17 mouse cellular contexts compared by ENCODE assay signal in the genomic region with DNA sequence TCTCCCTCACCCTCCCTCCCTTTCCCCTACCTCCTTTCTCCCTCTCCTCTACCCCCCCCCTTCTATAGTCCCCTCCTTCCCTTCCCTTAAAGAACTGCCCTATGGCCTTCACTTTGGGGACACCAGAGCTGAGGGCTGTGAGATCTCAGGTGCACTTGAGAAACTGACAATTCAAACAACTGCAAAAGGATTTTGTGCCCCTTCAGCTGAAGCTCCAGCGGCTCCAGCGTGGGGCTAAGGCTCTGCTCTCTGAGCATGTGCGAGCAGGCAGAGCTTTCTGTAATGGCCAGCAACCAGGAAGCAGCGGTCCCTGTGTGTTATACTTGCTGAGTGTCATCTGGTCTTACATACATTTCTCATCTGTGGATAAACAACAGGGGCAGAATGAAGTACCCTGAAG. TPM values are rescaled to one million over a fixed set of nuclear protein-coding genes. Genes with fewer than 3 reads are reported as not detected.
DNase-seq lines count a peak whose midpoint lies in the region; ATAC-seq lines count a peak whose summit lies in the region.
"Had no signal": no experiment of that assay in that cellular context is flagged by ENCODE, and none has a peak within 500 bp of the region (broad histone marks: within the 10 kb centered on the region; RNA-seq: fewer than 3 reads in every experiment).

No protein-coding gene starts in this region.

- no peak for DNase-seq in intestine, embryonic 14.5 days (ENCODE audit: low spot score)
- peak; percentile 76 for DNase-seq in midbrain, embryonic 11.5 days (ENCODE audit: low spot score, missing footprints)
- peak; percentile 26 for DNase-seq in embryo, embryonic 10.5 days (ENCODE audit: low spot score)
- DNase-seq in adrenal gland, adult 8-10 months = no peak
- no peak for DNase-seq in kidney, adult 18-20 months
- DNase-seq: cerebellum, adult 11 months; cerebellum, postnatal 25 days; gastrocnemius, postnatal 36 days; right cerebral cortex, adult 18-20 months had no signal

- no peaks in the 10 kb centered on the region for H3K36me3 ChIP-seq in intestine, embryonic 14.5 days (ENCODE audit: control insufficient read depth, insufficient read depth, low read length)
- H3K36me3 ChIP-seq in intestine, embryonic 15.5 days = no peaks in the 10 kb centered on the region
- no peaks in the 10 kb centered on the region for H3K36me3 ChIP-seq in midbrain, embryonic 11.5 days (ENCODE audit: control insufficient read depth, insufficient read depth, low read length)
- no peaks in the 10 kb centered on the region for H3K36me3 ChIP-seq in midbrain, embryonic 15.5 days (replicated peaks)
- no peaks in the 10 kb centered on the region for H3K36me3 ChIP-seq in embryonic facial prominence, embryonic 13.5 days
- H3K36me3 ChIP-seq: G1E; limb, embryonic 13.5 days had no signal

- 4% methylated on average over 4 of the region's 4 CpGs for WGBS in intestine, embryonic 14.5 days
- 14% methylated on average over 4 of the region's 4 CpGs for WGBS in intestine, embryonic 15.5 days
- 29% methylated on average over 4 of the region's 4 CpGs for WGBS in midbrain, embryonic 11.5 days
- WGBS in midbrain, embryonic 15.5 days = 22% methylated on average over 4 of the region's 4 CpGs
- WGBS in embryonic facial prominence, embryonic 13.5 days = 9% methylated on average over 4 of the region's 4 CpGs

- 0 out of 2 replicates have a peak overlapping the region, but pooled peaks have one; percentile 51 for H3K27ac ChIP-seq in intestine, embryonic 14.5 days (ENCODE audit: low read depth)
- H3K27ac ChIP-seq in intestine, embryonic 15.5 days = no peak overlapping the region
- H3K27ac ChIP-seq in midbrain, embryonic 11.5 days (ENCODE audit: low read depth, low read length) = no peak overlapping the region
- H3K27ac ChIP-seq in midbrain, embryonic 15.5 days = no peak overlapping the region
- no peak overlapping the region for H3K27ac ChIP-seq in embryonic facial prominence, embryonic 13.5 days
- H3K27ac ChIP-seq: limb, embryonic 13.5 days had no signal

- ATAC-seq in intestine, embryonic 14.5 days (replicated peaks; ENCODE audit: low FRiP score, low TSS enrichment, low read depth) = 0 out of 2 replicates have a peak, but pooled peaks have one; percentile 51
- no peak for ATAC-seq in intestine, embryonic 15.5 days
- ATAC-seq in midbrain, embryonic 11.5 days (ENCODE audit: low FRiP score) = no peak
- no peak for ATAC-seq in midbrain, embryonic 15.5 days (replicated peaks)
- no peak for ATAC-seq in embryonic facial prominence, embryonic 13.5 days (ENCODE audit: insufficient number of reproducible peaks, insufficient read depth, low FRiP score, low TSS enrichment, low read depth)
- ATAC-seq: forebrain, embryonic 14.5 days had no signal

- H3K9me3 ChIP-seq in intestine, embryonic 14.5 days (ENCODE audit: control insufficient read depth, low read length) = no peaks in the 10 kb centered on the region
- H3K9me3 ChIP-seq in intestine, embryonic 15.5 days = no peaks in the 10 kb centered on the region
- H3K9me3 ChIP-seq in midbrain, embryonic 11.5 days (ENCODE audit: control insufficient read depth, low read length) = no peaks in the 10 kb centered on the region
- H3K9me3 ChIP-seq in midbrain, embryonic 15.5 days = no peaks in the 10 kb centered on the region
- no peaks in the 10 kb centered on the region for H3K9me3 ChIP-seq in embryonic facial prominence, embryonic 13.5 days
- H3K9me3 ChIP-seq: G1E; limb, embryonic 13.5 days; megakaryocyte, embryonic 14.5 days had no signal

- H3K9ac ChIP-seq in intestine, embryonic 14.5 days (ENCODE audit: low read length) = no peak overlapping the region
- H3K9ac ChIP-seq in intestine, embryonic 15.5 days = no peak overlapping the region
- no peak overlapping the region for H3K9ac ChIP-seq in midbrain, embryonic 11.5 days (ENCODE audit: low read length)
- no peak overlapping the region for H3K9ac ChIP-seq in midbrain, embryonic 15.5 days
- 0 out of 2 replicates have a peak overlapping the region, but pooled peaks have one; percentile 36 for H3K9ac ChIP-seq in embryonic facial prominence, embryonic 13.5 days
- H3K9ac ChIP-seq: limb, embryonic 13.5 days had no signal

- no peak overlapping the region for H3K4me3 ChIP-seq in intestine, embryonic 14.5 days (ENCODE audit: low read depth, low read length)
- no peak overlapping the region for H3K4me3 ChIP-seq in intestine, embryonic 15.5 days (replicated peaks)
- H3K4me3 ChIP-seq in midbrain, embryonic 11.5 days (ENCODE audit: low read depth, low read length) = no peak overlapping the region
- no peak overlapping the region for H3K4me3 ChIP-seq in midbrain, embryonic 15.5 days
- no peak overlapping the region for H3K4me3 ChIP-seq in embryonic facial prominence, embryonic 13.5 days
- H3K4me3 ChIP-seq: limb, embryonic 13.5 days; megakaryocyte, embryonic 14.5 days had no signal

- H3K4me2 ChIP-seq in intestine, embryonic 14.5 days (ENCODE audit: low read length) = no peak overlapping the region
- H3K4me2 ChIP-seq in intestine, embryonic 15.5 days (replicated peaks) = no peak overlapping the region
- no peak overlapping the region for H3K4me2 ChIP-seq in midbrain, embryonic 11.5 days
- no peak overlapping the region for H3K4me2 ChIP-seq in midbrain, embryonic 15.5 days
- H3K4me2 ChIP-seq in embryonic facial prominence, embryonic 13.5 days = peak overlapping the region; percentile 1; the same call in 1 of the 2 replicates
- H3K4me2 ChIP-seq: limb, embryonic 13.5 days had no signal

- H3K27me3 ChIP-seq in intestine, embryonic 14.5 days (replicated peaks; ENCODE audit: control insufficient read depth, insufficient read depth, low read length) = no peaks in the 10 kb centered on the region
- 0 out of 2 replicates have a peak, but pooled peaks cover 3% of the 10 kb centered on the region for H3K27me3 ChIP-seq in intestine, embryonic 15.5 days (replicated peaks)
- no peaks in the 10 kb centered on the region for H3K27me3 ChIP-seq in midbrain, embryonic 11.5 days (ENCODE audit: control insufficient read depth, insufficient read depth, low read length)
- no peaks in the 10 kb centered on the region for H3K27me3 ChIP-seq in midbrain, embryonic 15.5 days (replicated peaks)
- no peaks in the 10 kb centered on the region; the same call in 1 of the 2 replicates for H3K27me3 ChIP-seq in embryonic facial prominence, embryonic 13.5 days
- H3K27me3 ChIP-seq: limb, embryonic 13.5 days had no signal

- H3K4me1 ChIP-seq in intestine, embryonic 14.5 days (replicated peaks; ENCODE audit: control insufficient read depth, insufficient read depth, low read length) = peaks cover 14% of the 10 kb centered on the region; the same call in 1 of the 2 replicates
- 0 out of 2 replicates have a peak, but pooled peaks cover 6% of the 10 kb centered on the region for H3K4me1 ChIP-seq in intestine, embryonic 15.5 days (replicated peaks)
- H3K4me1 ChIP-seq in midbrain, embryonic 11.5 days (ENCODE audit: control insufficient read depth, insufficient read depth, low read length) = peaks cover 6% of the 10 kb centered on the region
- peaks cover 6% of the 10 kb centered on the region for H3K4me1 ChIP-seq in midbrain, embryonic 15.5 days
- peaks cover 20% of the 10 kb centered on the region for H3K4me1 ChIP-seq in embryonic facial prominence, embryonic 13.5 days

RNA-seq across cellular contexts. Expression of gene Tmem106c, which starts 8.3 kb away (rescaled TPM):
- polyA plus RNA-seq in intestine, embryonic 14.5 days (2014; fragmentation: Nextera tagmentation; extraction: Ambion mirVana) = 39.0 and 43.4 TPM in 2 replicates
- 39.3 and 44.4 TPM in 2 replicates for polyA plus RNA-seq in intestine, embryonic 15.5 days (2015; fragmentation: Nextera tagmentation; extraction: Ambion mirVana)
- 60.4 and 62.7 TPM in 2 replicates for polyA plus RNA-seq in midbrain, embryonic 11.5 days (2014; fragmentation: Nextera tagmentation; extraction: Ambion mirVana)
- polyA plus RNA-seq in midbrain, embryonic 15.5 days (2015; fragmentation: Nextera tagmentation; extraction: Ambion mirVana) = 56.2 and 58.9 TPM in 2 replicates
- polyA plus RNA-seq in embryonic facial prominence, embryonic 13.5 days (2015; fragmentation: Nextera tagmentation; extraction: Ambion mirVana) = 37.8 and 38.7 TPM in 2 replicates
- total RNA-seq in adrenal gland, adult 8-10 months (2022) = 10 to 100 TPM; 69.3 to 87.1 (median 77.0) TPM

RNA-seq across cellular contexts. Expression of gene Vdr, which starts 45.3 kb away (rescaled TPM):
- 0.66 and 0.80 TPM in 2 replicates for polyA plus RNA-seq in intestine, embryonic 14.5 days (2014; fragmentation: Nextera tagmentation; extraction: Ambion mirVana)
- polyA plus RNA-seq in intestine, embryonic 15.5 days (2015; fragmentation: Nextera tagmentation; extraction: Ambion mirVana) = 1.5 and 2.2 TPM in 2 replicates
- polyA plus RNA-seq in midbrain, embryonic 11.5 days (2014; fragmentation: Nextera tagmentation; extraction: Ambion mirVana) = 0.10 and 0.38 TPM in 2 replicates
- 0.08 and 0.10 TPM in 2 replicates for polyA plus RNA-seq in midbrain, embryonic 15.5 days (2015; fragmentation: Nextera tagmentation; extraction: Ambion mirVana)
- 2.3 and 2.8 TPM in 2 replicates for polyA plus RNA-seq in embryonic facial prominence, embryonic 13.5 days (2015; fragmentation: Nextera tagmentation; extraction: Ambion mirVana)
- 10 to 100 TPM in 2 of 4 experiments, 1 to 10 TPM in 2; 5.2 to 26.1 (median 16.0) TPM for total RNA-seq in adrenal gland, adult 8-10 months (2022)

RNA-seq across cellular contexts. Expression of gene Col2a1, which starts 48.8 kb away (rescaled TPM):
- polyA plus RNA-seq in intestine, embryonic 14.5 days (2014; fragmentation: Nextera tagmentation; extraction: Ambion mirVana) = 2.3 and 4.5 TPM in 2 replicates
- polyA plus RNA-seq in intestine, embryonic 15.5 days (2015; fragmentation: Nextera tagmentation; extraction: Ambion mirVana) = 2.0 and 2.7 TPM in 2 replicates
- 94.5 and 94.6 TPM in 2 replicates for polyA plus RNA-seq in midbrain, embryonic 11.5 days (2014; fragmentation: Nextera tagmentation; extraction: Ambion mirVana)
- polyA plus RNA-seq in midbrain, embryonic 15.5 days (2015; fragmentation: Nextera tagmentation; extraction: Ambion mirVana) = 34.7 and 35.7 TPM in 2 replicates
- 306 and 385 TPM in 2 replicates for polyA plus RNA-seq in embryonic facial prominence, embryonic 13.5 days (2015; fragmentation: Nextera tagmentation; extraction: Ambion mirVana)
- total RNA-seq in adrenal gland, adult 8-10 months (2022) = under 1 TPM in 1 of 4 experiments, not detected in 3; 0.28 TPM
- total RNA-seq: hematopoietic stem cell, adult 5-6 weeks had no signal
- polyA plus RNA-seq: G1E had no signal

Comparison
In these comparisons a context has a peak if more than half of its experiments do, and no peak if none do; other contexts are left out.
1. DNase-seq: peak in midbrain, embryonic 11.5 days (single experiment) and embryo, embryonic 10.5 days (single experiment); none in intestine, embryonic 14.5 days (single experiment), adrenal gland, adult 8-10 months (single experiment) and kidney, adult 18-20 months (single experiment).